Mouse (Mus musculus) hindbrain, embryonic 13.5 days (tissue): ENCODE results near the gene Krt6a. TPM values are rescaled to one million over a fixed set of nuclear protein-coding genes. Genes with fewer than 3 reads are reported as not detected.
"Not testable (repeated sequence)": the region's sequence is repeated elsewhere in the genome, so short reads cannot be mapped to it uniquely, and the experiment has no call there.

Experiments
- ATAC-seq: fragments of 200-750 bp; cut with Nextera tagmentation; 2 replicates; pipeline ENCODE4 v1.8.0; 2017; ENCODE audit warnings: moderate TSS enrichment; ENCODE audit not compliant: low FRiP score
- H3K27ac ChIP-seq: fragments of 300-500 bp; sonication (generic); 2 replicates; pipeline ENCODE4 v1.5.1; 2015; ENCODE audit warnings: inconsistent platforms, mild to moderate bottlenecking, moderate library complexity
- H3K27me3 ChIP-seq: fragments of 300-500 bp; sonication (generic); 2 replicates; pipeline ENCODE4 v1.6.1; 2015; ENCODE audit warnings: mild to moderate bottlenecking, inconsistent platforms
- H3K36me3 ChIP-seq: fragments of 300-500 bp; sonication (generic); 2 replicates; pipeline ENCODE4 v1.6.1; 2015; ENCODE audit warnings: mild to moderate bottlenecking, inconsistent platforms
- H3K4me1 ChIP-seq: fragments of 300-500 bp; sonication (generic); replicated peaks from 2 replicates; pipeline ENCODE4 v1.6.1; 2015; ENCODE audit warnings: inconsistent platforms
- H3K4me2 ChIP-seq: fragments of 300-500 bp; sonication (generic); 2 replicates; pipeline ENCODE4 v1.6.1; 2015; ENCODE audit warnings: inconsistent platforms, mild to moderate bottlenecking, moderate library complexity
- H3K4me3 ChIP-seq: fragments of 300-500 bp; sonication (generic); 2 replicates; pipeline ENCODE4 v1.5.1; 2015; ENCODE audit warnings: mild to moderate bottlenecking, inconsistent platforms
- H3K9ac ChIP-seq: fragments of 300-500 bp; sonication (generic); 2 replicates; pipeline ENCODE4 v1.6.1; 2015; ENCODE audit warnings: mild to moderate bottlenecking, inconsistent platforms
- H3K9me3 ChIP-seq: fragments of 300-500 bp; sonication (generic); 2 replicates; pipeline ENCODE4 v1.6.1; 2016; ENCODE audit warnings: inconsistent platforms
- WGBS: fragments of 180-500 bp; shearing (Covaris S2); methylation state at CpG from one replicate; pipeline ENCODE4 v1.1.7; 2015; 5-methylcytosine and 5-hydroxymethylcytosine counted together
- microRNA-seq: library from miRNA; unstranded; fragments of <30 nt; microRNA quantifications from one replicate; pipeline ENCODE4, GENCODE M21; 2016
- polyA plus RNA-seq: library from polyadenylated mRNA; unstranded; fragments of >200 nt; fragmentation: Nextera tagmentation; extraction: Ambion mirVana; gene quantifications from 2 replicates; pipeline ENCODE4 v1.2.1, GENCODE M21; 2015

Gene Krt6a
- polyA plus RNA-seq, 1 experiment from 2014 or later: not detected

- WGBS: 84% methylated on average over 8 of the region's 8 CpGs
- H3K36me3 ChIP-seq: no peaks in the 10 kb centered on the region
- H3K4me1 ChIP-seq: no peaks in the 10 kb centered on the region
- H3K4me2 ChIP-seq: no peak overlapping the region
- ATAC-seq: no peak
- 0 out of 2 replicates have a peak, but pooled peaks cover under 1% of the 10 kb centered on the region for H3K27me3 ChIP-seq
- H3K4me3 ChIP-seq: no peak overlapping the region
- H3K9me3 ChIP-seq: no peaks in the 10 kb centered on the region
- H3K9ac ChIP-seq: no peak overlapping the region
- H3K27ac ChIP-seq: no peak overlapping the region
Observed at GRCm38 (mm10) chr15:101699866-101700265, 5.8 kb upstream of the Krt6a start.

GRCm38 (mm10) chr15:101699192-101699591 lies 5.1 kb upstream of the Krt6a start:
- no peak for ATAC-seq
- 70% methylated on average over 3 of the region's 3 CpGs for WGBS

GRCm38 (mm10) chr15:101697326-101698188 lies 3.5 kb upstream of the Krt6a start:
- no peaks in the 10 kb centered on the region for H3K9me3 ChIP-seq
- no peaks in the 10 kb centered on the region for H3K4me1 ChIP-seq
- no peak overlapping the region for H3K9ac ChIP-seq
- H3K27ac ChIP-seq: no peak overlapping the region
- H3K27me3 ChIP-seq: 0 out of 2 replicates have a peak, but pooled peaks cover 2% of the 10 kb centered on the region
- no peak overlapping the region for H3K4me2 ChIP-seq
- no peaks in the 10 kb centered on the region for H3K36me3 ChIP-seq
- ATAC-seq: no peak
- no peak overlapping the region for H3K4me3 ChIP-seq
- 84% methylated on average over 8 of the region's 8 CpGs for WGBS

More at GRCm38 (mm10) chr15:101699192-101699591, 5.1 kb upstream of the Krt6a start:
- no peak overlapping the region for H3K27ac ChIP-seq
- 0 out of 2 replicates have a peak, but pooled peaks cover 2% of the 10 kb centered on the region for H3K27me3 ChIP-seq
- H3K4me2 ChIP-seq: no peak overlapping the region
- H3K9ac ChIP-seq: no peak overlapping the region
- no peaks in the 10 kb centered on the region for H3K4me1 ChIP-seq
- no peaks in the 10 kb centered on the region for H3K36me3 ChIP-seq
- H3K9me3 ChIP-seq: no peaks in the 10 kb centered on the region
- no peak overlapping the region for H3K4me3 ChIP-seq

DNA sequence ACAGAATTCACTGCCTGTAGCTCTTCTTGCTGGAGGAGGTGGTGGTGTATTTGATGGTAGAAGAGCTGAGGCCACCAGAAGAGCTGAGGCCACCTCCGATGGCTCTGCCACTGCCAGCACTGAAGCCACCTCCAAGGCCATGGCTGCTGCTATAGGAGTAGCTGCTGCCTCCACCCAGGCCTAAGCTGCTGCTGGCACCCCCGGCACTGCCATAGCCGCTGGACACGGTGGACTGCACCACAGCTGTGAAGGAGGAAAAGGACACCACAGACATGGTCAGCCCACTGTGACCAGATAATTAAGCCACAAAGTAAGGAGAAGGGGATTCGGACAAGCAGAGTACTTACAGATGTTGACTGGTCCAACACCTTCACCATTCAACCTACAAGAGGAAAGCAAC lies 3.6 kb downstream of the Krt6a start:
- H3K4me1 ChIP-seq, H3K36me3 ChIP-seq, ATAC-seq, H3K9me3 ChIP-seq, H3K4me2 ChIP-seq, H3K4me3 ChIP-seq, H3K27ac ChIP-seq, H3K27me3 ChIP-seq, H3K9ac ChIP-seq: not testable (repeated sequence)
- WGBS: 92% methylated on average over 5 of the region's 5 CpGs

DNA sequence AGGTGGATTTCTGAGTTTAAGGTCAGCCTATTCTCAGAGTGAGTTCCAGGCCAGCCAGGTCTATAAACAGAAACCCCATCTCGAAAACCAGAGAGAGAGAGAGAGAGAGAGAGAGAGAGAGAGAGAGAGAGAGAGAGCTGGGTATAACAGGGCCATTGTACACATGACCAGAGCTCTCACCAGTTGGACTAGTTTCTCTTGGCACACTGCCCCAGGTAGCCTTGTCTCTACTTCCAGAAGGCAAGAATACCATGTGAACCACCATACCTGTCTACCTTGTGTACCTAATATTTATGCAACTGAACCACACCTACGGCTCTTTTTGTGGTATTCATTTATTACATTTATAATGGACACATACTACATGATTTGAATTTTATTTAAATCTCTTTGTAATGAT lies 5.9 kb downstream of the Krt6a start:
- Histone ChIP-seq H3K9ac (no peak overlapping the region), H3K4me2 (no peak overlapping the region), H3K4me1 (no peaks in the 10 kb centered on the region), H3K4me3 (no peak overlapping the region), H3K9me3 (no peaks in the 10 kb centered on the region), H3K27me3 (no peaks in the 10 kb centered on the region), H3K36me3 (no peaks in the 10 kb centered on the region), H3K27ac (no peak overlapping the region)
- no peak for ATAC-seq
- WGBS: 80% methylated on average over 2 of the region's 2 CpGs

- no peak for ATAC-seq
- Histone ChIP-seq H3K9me3 (no peaks in the 10 kb centered on the region), H3K27me3 (no peaks in the 10 kb centered on the region), H3K9ac (no peak within 1 kb of the TSS), H3K27ac (no peak within 1 kb of the TSS), H3K4me1 (no peaks in the 10 kb centered on the region), H3K36me3 (no peaks in the 10 kb centered on the region), H3K4me2 (no peak within 1 kb of the TSS), H3K4me3 (no peak within 1 kb of the TSS)
- WGBS: 92% methylated on average over 2 of the region's 2 CpGs
Observed at GRCm38 (mm10) chr15:101680187-101680586, 13.9 kb downstream of the Krt6a start, which contains the start of gene Krt6b. Gene Krt6b, minus strand, starts transcription at chr15:101680287.

DNA sequence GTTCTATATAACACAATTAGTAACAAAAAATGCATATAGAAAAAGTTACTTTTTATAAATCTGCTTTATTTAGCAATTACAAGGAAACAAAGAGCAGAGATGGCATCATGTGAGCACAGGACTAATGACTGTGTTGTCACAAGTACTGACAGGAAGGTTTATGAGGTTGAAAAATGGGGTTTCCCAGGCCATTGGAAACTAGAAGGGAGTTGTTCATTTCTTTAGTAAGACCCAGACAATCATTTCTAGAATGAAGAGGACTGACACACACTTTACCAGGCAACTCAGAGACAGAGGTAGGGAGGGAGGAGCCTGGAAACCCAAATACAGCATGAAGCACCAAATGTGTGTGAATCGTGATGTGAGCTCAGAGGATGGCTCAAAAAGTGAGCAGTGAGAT lies 18.1 kb downstream of the Krt6a start:
- no peak overlapping the region for H3K4me3 ChIP-seq
- no peaks in the 10 kb centered on the region for H3K36me3 ChIP-seq
- H3K4me1 ChIP-seq: no peaks in the 10 kb centered on the region
- WGBS: 96% methylated on average over 1 of the region's 1 CpGs
- ATAC-seq: no peak
- no peaks in the 10 kb centered on the region for H3K27me3 ChIP-seq
- no peak overlapping the region for H3K4me2 ChIP-seq
- no peak overlapping the region for H3K27ac ChIP-seq
- H3K9me3 ChIP-seq: no peaks in the 10 kb centered on the region
- H3K9ac ChIP-seq: no peak overlapping the region

DNA sequence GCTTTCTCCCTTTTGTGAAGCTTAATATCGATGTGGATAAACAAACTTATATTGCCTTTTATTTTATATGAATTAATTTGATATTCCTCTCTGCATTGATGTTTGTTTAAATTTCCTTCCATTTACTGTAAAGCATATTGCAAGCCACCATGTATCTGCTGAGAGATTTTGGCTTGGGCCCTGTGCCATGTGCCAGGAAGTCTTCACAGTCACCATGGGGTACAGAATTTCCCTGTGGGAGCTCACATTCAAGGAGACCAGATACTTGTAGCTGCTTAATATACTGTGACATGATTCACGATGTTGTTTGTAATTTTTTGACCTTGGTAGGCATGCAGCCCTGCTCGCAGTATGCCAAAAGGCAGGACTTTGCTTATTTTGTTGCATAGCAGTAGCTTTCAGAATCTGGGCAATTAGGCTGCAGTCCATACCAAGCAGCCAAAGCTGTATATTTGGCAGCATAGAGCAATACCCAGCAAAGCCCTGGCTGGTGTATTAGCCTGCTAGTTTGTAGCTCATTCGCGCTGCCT lies 41.3 kb downstream of the Krt6a start:
- WGBS: 87% methylated on average over 5 of the region's 5 CpGs
- Histone ChIP-seq H3K4me3 (no peak overlapping the region), H3K9me3 (no peaks in the 10 kb centered on the region), H3K36me3 (no peaks in the 10 kb centered on the region), H3K27me3 (no peaks in the 10 kb centered on the region), H3K9ac (no peak overlapping the region), H3K4me1 (no peaks in the 10 kb centered on the region), H3K27ac (no peak overlapping the region), H3K4me2 (no peak overlapping the region)
- no peak for ATAC-seq

DNA sequence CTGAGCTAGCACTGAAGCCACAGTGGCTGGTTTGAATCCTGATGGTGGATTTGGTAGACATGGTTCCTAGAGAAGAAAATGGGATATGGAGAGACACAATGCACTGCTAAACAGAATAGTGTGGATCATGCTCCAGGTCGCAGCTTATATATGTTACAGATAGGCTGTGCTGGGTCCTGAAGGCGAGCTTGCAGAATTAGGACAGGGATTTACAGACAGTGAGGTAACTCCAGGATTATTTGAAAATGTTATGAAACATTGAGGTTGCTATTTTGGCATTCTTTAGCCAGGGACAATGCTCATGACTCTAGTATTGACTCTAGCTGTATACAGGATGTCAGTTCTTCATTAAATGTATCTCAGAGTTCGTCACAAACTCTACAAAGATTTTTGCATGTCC lies 46.8 kb downstream of the Krt6a start, which contains the start of gene Gm5478:
Gene Gm5478 (minus strand): TSS at position 101 of the 400 bp plus-strand sequence.
- H3K27me3 ChIP-seq: no peaks in the 10 kb centered on the region
- H3K4me2 ChIP-seq: no peak within 1 kb of the TSS
- 89% methylated on average over 3 of the region's 3 CpGs for WGBS
- H3K4me3 ChIP-seq: no peak within 1 kb of the TSS
- no peak within 1 kb of the TSS for H3K27ac ChIP-seq
- H3K4me1 ChIP-seq: no peaks in the 10 kb centered on the region
- no peak for ATAC-seq
- H3K9me3 ChIP-seq: no peaks in the 10 kb centered on the region
- H3K36me3 ChIP-seq: no peaks in the 10 kb centered on the region
- H3K9ac ChIP-seq: no peak within 1 kb of the TSS

Small RNA genes within 50 kb of the gene (microRNA-seq; reads per million reads assigned to microRNA genes)
- not detected for gene Gm44323
- gene Gm44342: not detected
- not detected for gene Gm44383
- not detected for gene Gm44479

Other genes with a start within 250 kb of the Krt6a start
- gene Krt88, start 246.6 kb downstream of the Krt6a start, polyA plus RNA-seq: not detected in 2 replicates
- not detected in 2 replicates for gene Krt81, start 230.6 kb downstream of the Krt6a start, polyA plus RNA-seq
- not detected in 2 replicates for gene Krt86, start 220.8 kb downstream of the Krt6a start, polyA plus RNA-seq
- gene Krt83, start 202.8 kb downstream of the Krt6a start, polyA plus RNA-seq: not detected in 2 replicates
- not detected in 2 replicates for gene Gm49425, start 177.0 kb downstream of the Krt6a start, polyA plus RNA-seq
- gene Krt84, start 161.5 kb downstream of the Krt6a start, polyA plus RNA-seq: 0.16 TPM in 1 of 2 replicates, not detected in the other
- gene Krt82, start 143.6 kb downstream of the Krt6a start, polyA plus RNA-seq: not detected in 2 replicates
- 0.08 TPM in 1 of 2 replicates, not detected in the other for gene Krt90, start 131.4 kb downstream of the Krt6a start, polyA plus RNA-seq
- 0.05 and 0.13 TPM in 2 replicates for gene Krt75, start 120.4 kb downstream of the Krt6a start, polyA plus RNA-seq
- not detected in 2 replicates for gene Gm5414, start 66.1 kb downstream of the Krt6a start, polyA plus RNA-seq
- not detected in 2 replicates for gene Gm5478, start 46.9 kb downstream of the Krt6a start, polyA plus RNA-seq
- gene Krt6b, start 14.0 kb downstream of the Krt6a start, polyA plus RNA-seq: not detected in 2 replicates
- gene Krt5, start 18.6 kb upstream of the Krt6a start, polyA plus RNA-seq: 0.12 and 0.38 TPM in 2 replicates
- 0.31 and 0.45 TPM in 2 replicates for gene Krt71, start 48.8 kb upstream of the Krt6a start, polyA plus RNA-seq
- gene Krt72, start 92.2 kb upstream of the Krt6a start, polyA plus RNA-seq: not detected in 2 replicates
- 1.6 and 2.4 TPM in 2 replicates for gene Krt73, start 108.0 kb upstream of the Krt6a start, polyA plus RNA-seq
- not detected in 2 replicates for gene Krt2, start 123.9 kb upstream of the Krt6a start, polyA plus RNA-seq
- 7.6 TPM in 2 replicates for gene Krt1, start 156.5 kb upstream of the Krt6a start, polyA plus RNA-seq
- gene Krt77, start 175.4 kb upstream of the Krt6a start, polyA plus RNA-seq: 0.10 TPM in 1 of 2 replicates, not detected in the other
- not detected in 2 replicates for gene Krt76, start 198.6 kb upstream of the Krt6a start, polyA plus RNA-seq
- not detected in 2 replicates for gene Krt4, start 230.4 kb upstream of the Krt6a start, polyA plus RNA-seq
- gene Krt79, start 246.0 kb upstream of the Krt6a start, polyA plus RNA-seq: 0.12 and 0.23 TPM in 2 replicates